In genomic region chr2:58195346-58195745, GRCm38 (mm10) we compare ENCODE assay signal across 10 mouse cellular contexts. TPM values are rescaled to one million over a fixed set of nuclear protein-coding genes. Genes with fewer than 3 reads are reported as not detected.
DNase-seq lines count a peak whose midpoint lies in the region; ATAC-seq lines count a peak whose summit lies in the region.
"Had no signal": no experiment of that assay in that cellular context is flagged by ENCODE, and none has a peak within 500 bp of the region (broad histone marks: within the 10 kb centered on the region; RNA-seq: fewer than 3 reads in every experiment).

TSS of gene Cytip (minus strand) at chr2:58195532.

- H3K9me3 ChIP-seq in kidney, embryonic 14.5 days (ENCODE audit: control insufficient read depth, low read length), result no peaks in the 10 kb centered on the region

- no peak within 1 kb of the TSS for H3K9ac ChIP-seq in kidney, embryonic 14.5 days (ENCODE audit: low read depth, low read length)

- no peak within 1 kb of the TSS for H3K27ac ChIP-seq in kidney, embryonic 14.5 days (ENCODE audit: low read depth, low read length)

- ATAC-seq in activated CD4-positive, CD25-positive, alpha-beta regulatory T cell, adult 4 months, result no peak
- peak; percentile 73; the same call in 1 of the 2 replicates for ATAC-seq in kidney, embryonic 14.5 days (ENCODE audit: low FRiP score, low TSS enrichment)

- H3K27me3 ChIP-seq in kidney, embryonic 14.5 days (ENCODE audit: control insufficient read depth, insufficient read depth, low read length), result no peaks in the 10 kb centered on the region

- WGBS in kidney, embryonic 14.5 days, result 53% methylated on average over 4 of the region's 4 CpGs

- H3K4me1 ChIP-seq in kidney, embryonic 14.5 days (ENCODE audit: control insufficient read depth, insufficient read depth, low read length), result 0 out of 2 replicates have a peak, but pooled peaks cover 2% of the 10 kb centered on the region

- peak; percentile 55 for DNase-seq in adrenal gland, postnatal 36 days
- peak; percentile 69 for DNase-seq in lung, postnatal 36 days
- no peak for DNase-seq in left cerebral cortex, postnatal 36 days (ENCODE audit: low spot score in 2 of 2)
- no peak for DNase-seq in gastrocnemius, postnatal 14 days
- no peak for DNase-seq in spleen, postnatal 4 days (ENCODE audit: low spot score in 2 of 2)
- DNase-seq: retina, postnatal 1 day; thymus, postnatal 14 days had no signal

- no peak within 1 kb of the TSS for H3K4me2 ChIP-seq in kidney, embryonic 14.5 days (replicated peaks; ENCODE audit: low read depth, low read length)

- intact Hi-C loops in left cerebral cortex, postnatal 36 days (cut with DNase I), result loop anchor here (5.0 kb wide), 1 partner anchor 472 kb away; no protein-coding TSS in a partner anchor
- intact Hi-C loops in gastrocnemius, postnatal 14 days (cut with DNase I; ENCODE audit: low total_unique reads), result no loop called here

- no peaks in the 10 kb centered on the region for H3K36me3 ChIP-seq in kidney, embryonic 14.5 days (ENCODE audit: control insufficient read depth, insufficient read depth, low read length)
- H3K36me3 ChIP-seq: G1E had no signal

- no peak within 1 kb of the TSS for H3K4me3 ChIP-seq in kidney, embryonic 14.5 days (ENCODE audit: low read length)

RNA-seq across cellular contexts. Expression of gene Cytip, which starts in this region (rescaled TPM):
- polyA plus RNA-seq in activated CD4-positive, CD25-positive, alpha-beta regulatory T cell, adult 4 months (2017; shearing (Covaris generic)), result 100 to 1,000 TPM; 474 to 522 TPM
- total RNA-seq in adrenal gland, postnatal 36 days (2021), result 10 to 100 TPM; 16.2 to 19.6 TPM
- 0.29 and 1.0 TPM in 2 replicates for polyA plus RNA-seq in kidney, embryonic 14.5 days (2014; fragmentation: Nextera tagmentation; extraction: Ambion mirVana)
- total RNA-seq in left cerebral cortex, postnatal 36 days (2021), result not detected
- total RNA-seq in gastrocnemius, postnatal 14 days (2021), result under 1 TPM; 0.13 to 0.37 TPM
- polyA plus RNA-seq: G1E had no signal

Comparison
In these comparisons a context has a peak if more than half of its experiments do, and no peak if none do; other contexts are left out.
1. RNA of gene Cytip (total RNA-seq): 16.2 to 19.6 TPM in adrenal gland, postnatal 36 days; 0.13 to 0.37 TPM in gastrocnemius, postnatal 14 days and not detected in left cerebral cortex, postnatal 36 days; every median in the first group is over 10 times any median in the second.
2. RNA of gene Cytip (polyA plus RNA-seq): 474 to 522 TPM in activated CD4-positive, CD25-positive, alpha-beta regulatory T cell, adult 4 months; 0.29 to 1.0 TPM in kidney, embryonic 14.5 days; every median in the first group is over 100 times any median in the second.
3. DNase-seq: peak in adrenal gland, postnatal 36 days (2 of 2) and lung, postnatal 36 days (single experiment); none in left cerebral cortex, postnatal 36 days (0 of 2), gastrocnemius, postnatal 14 days (single experiment) and spleen, postnatal 4 days (0 of 2).